Mouse (Mus musculus) yolk sac, embryonic 10.5 days (tissue): ENCODE measurements around the gene Dnajc14.
"Not testable (repeated sequence)": the region's sequence is repeated elsewhere in the genome, so short reads cannot be mapped to it uniquely, and the experiment has no call there.

Experiments
- DNase-seq: peaks from one replicate; pipeline ENCODE4 v3.0.0-alpha.2; 2017; ENCODE audit warnings: low spot score

Dnajc14 gene

DNA sequence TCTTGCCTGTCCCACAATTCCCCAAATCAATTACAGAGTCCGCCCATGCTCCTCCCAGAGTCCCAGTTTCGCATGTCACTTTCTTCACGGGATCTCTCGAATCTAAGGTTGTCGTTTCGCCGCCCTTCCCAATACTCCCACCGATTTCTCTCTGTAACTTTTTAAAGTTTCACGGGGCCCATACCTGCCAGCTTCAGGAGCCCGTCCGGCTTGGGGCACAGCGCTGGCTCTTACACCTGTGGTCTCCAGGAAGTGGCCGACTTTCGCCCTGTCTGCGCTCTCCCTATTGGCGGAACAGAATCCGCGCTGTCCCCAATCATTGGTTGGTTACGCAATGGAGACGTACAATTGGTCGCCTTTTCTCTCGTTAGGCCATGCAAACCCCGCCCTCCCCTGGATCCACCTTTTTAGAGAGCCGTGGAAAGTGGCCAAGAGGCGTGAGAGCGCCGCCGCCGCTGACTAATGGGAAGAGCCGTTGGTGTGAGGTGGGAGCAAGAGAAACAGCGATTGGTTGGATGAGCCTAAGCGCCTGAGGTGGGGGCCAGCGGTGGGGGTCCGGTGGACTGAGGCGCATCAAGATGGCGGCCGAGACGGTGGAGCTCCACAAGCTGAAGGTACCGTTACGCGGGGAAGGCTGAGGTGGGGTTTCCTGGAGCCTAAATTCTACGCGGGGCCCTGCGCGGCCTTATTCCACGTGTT lies 17.6 kb downstream of the Dnajc14 start, which contains the start of gene Ormdl2:
Gene Ormdl2, minus strand, starts transcription at position 288 of the 699 bp plus-strand sequence.
- peak; percentile 99 for DNase-seq

DNA sequence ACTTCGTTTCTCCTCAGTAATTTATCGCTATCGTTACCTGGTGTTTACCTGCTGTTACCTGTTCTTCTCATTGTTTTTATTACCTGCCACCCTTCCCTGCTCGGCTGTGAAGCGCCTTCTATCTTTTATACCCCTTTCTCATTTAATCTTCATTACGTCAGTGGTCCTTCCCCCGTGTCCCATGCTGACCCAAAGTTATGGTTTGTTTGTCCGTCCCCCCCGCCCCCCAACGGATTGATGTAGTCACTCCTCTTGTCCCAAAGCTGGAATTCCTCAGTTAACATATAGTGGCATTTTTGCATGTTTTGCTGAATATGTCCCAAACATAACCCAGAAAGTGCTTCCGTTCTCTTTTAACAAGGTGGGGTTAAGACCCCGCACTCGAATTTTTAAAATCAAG lies 18.3 kb downstream of the Dnajc14 start:
- DNase-seq: no peak

DNA sequence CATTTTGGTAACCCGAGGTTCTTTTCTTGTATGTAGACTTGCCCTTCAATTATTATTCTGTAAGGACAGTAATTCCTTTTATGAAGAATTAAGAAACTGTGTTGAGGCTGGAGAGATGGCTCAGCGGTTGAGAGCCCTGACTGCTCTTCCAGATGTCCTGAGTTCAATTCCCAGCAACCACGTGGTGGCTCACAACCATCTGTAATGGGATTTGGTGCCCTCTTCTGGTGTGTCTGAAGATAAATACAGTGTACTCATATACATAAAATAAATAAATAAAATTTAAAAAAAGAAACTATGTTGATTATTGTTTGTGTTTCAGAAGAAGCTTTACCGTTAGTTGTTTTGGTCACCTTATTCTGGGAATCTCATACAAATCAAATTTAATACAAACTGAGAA lies 19.2 kb downstream of the Dnajc14 start:
- DNase-seq: not testable (repeated sequence)

DNA sequence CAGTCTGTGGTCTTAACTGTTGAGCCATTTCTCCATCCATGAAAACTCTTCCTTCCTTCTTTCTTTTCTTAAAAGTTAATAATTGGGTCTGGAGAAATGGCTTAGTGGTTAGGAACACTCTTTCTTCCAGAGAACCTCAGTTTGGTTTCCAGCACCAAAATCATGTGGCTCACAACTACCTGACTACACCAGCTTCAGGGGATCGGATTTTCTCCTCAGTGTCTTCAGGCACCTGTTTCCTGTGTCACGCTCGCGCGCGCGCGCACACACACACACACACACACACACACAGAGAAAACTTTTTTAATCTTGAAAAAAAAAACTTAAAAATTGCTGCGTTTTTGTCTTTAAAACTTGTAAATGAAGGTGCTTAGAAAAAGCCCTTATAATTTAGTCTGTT lies 20.0 kb downstream of the Dnajc14 start:
- DNase-seq: no peak

DNA sequence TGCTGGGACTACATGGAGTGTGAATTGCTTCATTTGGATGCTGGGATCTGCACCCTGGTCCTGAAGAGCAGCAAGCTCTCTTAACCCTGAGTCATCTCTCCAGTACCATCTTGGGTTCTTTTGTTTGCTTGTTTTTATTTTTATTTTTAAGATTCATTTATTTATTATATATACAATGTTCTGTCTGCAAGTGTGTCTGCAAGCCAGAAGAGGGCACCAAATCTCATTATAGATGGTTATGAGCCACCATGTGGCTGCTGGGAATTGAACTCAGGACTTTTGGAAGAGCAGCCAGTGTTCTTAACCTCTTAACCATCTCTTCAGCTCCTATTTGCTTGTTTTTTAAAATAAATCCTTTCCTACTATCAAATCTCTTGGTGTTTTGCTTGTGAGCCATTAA lies 33.5 kb downstream of the Dnajc14 start:
- no peak for DNase-seq

DNA sequence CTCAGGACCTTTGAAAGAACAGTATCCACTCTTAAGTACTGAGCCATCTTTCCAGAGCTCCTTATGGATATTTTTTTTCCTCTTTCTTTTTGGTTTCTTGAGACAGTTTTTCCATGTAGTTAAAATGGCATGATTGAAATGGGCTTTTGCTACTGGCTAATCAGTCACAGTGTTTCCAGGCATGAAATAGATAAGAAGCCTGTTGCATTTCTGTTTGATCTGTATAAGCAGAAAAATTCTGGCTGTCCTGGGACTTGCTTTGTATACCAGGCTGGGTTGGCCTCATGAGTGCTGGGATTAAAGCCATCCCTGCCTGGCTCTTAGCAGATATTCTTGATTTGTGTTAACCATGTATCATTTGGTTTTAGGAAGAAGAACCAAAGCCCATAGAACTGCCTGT lies 35.6 kb downstream of the Dnajc14 start:
- no peak for DNase-seq

DNA sequence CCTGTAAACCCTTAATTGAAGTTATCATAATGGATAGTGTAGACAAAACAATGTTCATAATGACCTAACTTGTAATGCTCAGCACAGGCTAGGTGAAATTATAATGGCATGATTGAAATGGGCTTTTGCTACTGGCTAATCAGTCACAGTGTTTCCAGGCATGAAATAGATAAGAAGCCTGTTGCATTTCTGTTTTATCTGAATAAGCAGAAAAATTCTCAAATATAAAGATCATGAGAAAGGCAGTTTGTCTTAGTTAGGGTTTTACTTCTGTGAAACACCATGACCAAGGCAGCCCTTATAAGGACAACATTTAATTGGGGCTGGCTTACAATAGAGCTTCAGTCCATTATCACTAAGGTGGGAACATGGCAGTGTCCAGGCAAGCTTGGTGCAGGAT lies 36.8 kb downstream of the Dnajc14 start:
- DNase-seq: no peak

DNA sequence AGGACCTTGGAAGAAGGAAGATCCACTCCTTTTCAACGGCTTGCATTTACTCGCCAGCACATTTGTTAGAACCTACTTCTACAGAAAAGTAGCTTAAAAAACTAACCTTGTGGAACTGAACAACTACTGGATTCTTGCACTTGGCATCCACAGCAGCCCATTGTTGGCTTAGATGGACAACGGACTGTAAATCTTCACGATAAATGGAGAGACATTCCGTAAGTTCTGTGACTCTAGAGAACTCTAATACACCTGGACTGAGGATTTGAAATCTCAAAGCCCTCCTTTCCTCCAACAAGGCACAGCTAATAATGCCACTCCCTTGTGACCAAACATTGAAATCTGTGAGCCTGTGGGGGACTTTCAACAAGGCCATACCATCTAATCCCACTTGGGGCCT lies 39.4 kb downstream of the Dnajc14 start:
- DNase-seq: no peak

DNA sequence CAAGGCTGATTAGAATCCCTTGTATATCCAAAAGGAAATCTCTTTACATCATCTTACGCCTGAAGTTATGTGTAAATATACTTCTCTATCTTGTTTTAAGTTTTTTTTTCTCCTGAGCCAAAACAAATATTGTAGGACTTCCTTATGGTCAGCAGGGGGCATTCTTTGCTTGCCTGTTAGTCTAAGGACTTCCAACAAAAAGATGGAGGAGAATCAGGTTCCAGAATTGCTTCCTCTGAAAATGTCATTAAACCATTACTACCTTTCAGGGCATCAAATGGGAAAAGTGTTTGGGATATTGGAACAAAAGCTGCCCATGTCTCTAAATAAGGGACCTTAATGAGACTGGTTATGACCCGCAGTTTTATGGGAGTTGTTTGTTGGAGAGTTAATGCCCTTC lies 41.7 kb downstream of the Dnajc14 start:
- DNase-seq: no peak

DNA sequence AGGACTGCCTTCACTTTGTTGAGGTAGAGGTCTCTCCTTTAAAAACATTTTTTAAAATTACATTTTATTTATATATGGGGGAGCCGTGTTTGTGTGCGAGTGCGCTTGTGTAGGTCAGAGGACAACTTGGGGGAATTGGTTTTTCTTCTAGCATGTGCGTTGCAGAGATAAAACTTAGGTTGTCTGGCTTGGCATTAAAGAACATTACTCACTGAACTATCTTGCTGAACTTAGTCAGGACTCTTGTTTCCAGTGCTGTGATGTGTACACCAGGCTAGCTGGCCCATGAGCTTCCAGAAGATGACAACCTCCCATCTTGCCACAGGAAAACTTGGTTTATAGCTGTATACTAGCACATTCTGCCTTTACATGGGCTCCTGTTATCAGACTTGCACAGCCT lies 42.8 kb downstream of the Dnajc14 start:
- no peak for DNase-seq

DNA sequence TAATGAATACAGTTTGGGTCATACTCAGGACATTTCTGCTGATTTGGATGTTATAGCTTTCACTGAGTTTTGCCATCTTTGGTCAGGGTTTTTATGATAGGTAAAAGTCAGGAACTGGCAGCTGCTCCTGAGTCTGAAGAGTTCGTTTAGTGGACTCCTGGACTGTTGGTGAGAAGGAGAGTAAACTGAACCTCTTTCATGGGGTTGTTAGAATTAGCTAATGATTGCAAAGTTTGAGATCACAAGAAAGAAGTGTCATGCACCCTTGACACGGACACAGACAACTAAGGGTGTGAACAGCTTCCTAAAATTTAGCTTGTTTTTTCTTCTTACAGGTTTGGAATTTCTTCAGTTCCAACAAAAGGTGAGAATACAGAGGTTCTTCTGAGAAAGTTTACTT lies 44.6 kb downstream of the Dnajc14 start:
- peak; percentile 29 for DNase-seq

DNA sequence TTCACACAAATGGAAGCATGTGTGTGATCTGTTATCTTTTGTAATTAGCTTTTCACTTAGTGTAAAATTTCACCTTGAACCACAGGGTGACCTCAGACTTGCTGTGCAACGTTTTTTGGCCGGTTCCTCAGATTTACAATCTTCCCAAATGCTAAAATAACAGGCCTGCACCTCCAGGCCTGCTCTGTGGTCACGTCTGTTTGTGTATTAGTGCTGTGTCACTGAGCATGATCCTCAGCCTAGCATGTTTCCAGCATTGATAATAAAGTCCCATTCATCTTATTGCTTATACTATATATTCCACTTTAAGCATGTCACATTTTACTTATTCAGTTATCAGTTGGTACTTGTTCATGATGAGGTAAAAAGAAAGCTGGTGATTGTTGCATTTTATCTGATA lies 46.5 kb downstream of the Dnajc14 start:
- DNase-seq: no peak

DNA sequence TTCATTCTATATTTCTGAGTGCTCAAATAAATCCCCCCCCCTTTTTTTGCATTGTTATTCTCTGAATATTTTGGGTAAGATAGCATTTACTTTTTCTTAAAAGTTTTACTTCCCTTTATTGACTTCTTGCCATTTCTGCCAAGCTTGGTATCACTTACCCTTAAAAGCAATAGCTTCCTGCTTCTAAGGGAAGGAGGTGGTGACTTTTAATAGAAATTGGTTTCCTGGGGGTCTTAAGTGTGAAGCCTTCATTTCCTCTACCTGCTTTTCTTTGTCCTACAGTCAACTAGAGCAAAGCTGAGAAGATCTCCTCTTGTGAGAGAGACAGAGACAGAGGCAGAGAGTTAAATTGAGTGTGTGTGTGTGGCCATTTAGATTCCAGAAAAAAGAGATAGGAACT lies 57.3 kb downstream of the Dnajc14 start:
- DNase-seq: no peak

DNA sequence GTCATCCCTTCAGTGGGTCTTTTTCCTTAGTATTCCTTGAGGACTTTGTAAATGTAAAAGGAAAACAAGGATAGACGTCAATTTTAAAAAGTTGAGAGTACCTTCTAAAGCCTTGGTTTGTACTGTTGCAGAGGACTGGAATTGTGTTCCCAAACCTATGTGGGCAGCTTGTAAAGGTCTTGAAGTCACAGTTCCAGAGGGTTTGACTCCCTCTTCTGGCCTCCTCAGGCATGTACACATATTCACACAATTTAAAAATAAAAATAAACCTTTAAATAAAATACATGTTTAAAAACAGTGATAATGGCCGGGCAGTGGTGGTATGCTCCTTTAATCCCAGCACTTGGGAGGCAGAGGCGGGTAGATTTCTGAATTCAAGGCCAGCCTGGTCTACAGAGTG lies 62.2 kb downstream of the Dnajc14 start:
- no peak for DNase-seq

DNA sequence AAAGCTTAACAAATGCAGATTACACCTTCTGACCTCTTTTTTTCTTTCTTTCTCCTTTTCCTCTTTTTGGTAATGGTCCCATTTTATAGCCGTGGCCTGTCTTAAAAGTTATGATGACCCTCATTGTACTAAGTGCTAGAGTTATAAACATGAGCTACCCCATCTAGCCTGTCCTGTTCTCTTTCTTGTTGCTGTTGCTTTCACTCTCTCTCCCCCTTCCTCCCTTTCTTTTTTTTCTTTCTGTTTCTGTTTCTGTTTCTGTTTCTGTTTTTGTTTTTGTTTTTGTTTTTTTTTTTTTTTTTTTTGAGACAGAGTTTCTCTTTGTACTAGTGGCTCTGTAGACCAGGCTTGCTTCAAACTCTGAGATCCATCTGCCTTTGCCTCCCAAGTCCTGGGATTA lies 62.7 kb downstream of the Dnajc14 start:
- DNase-seq: no peak
